Comparison of ENCODE assay signal across 21 mouse cellular contexts in genomic region chr10:117712871-117713270, GRCm38 (mm10).
"Had no signal": no experiment of that assay in that cellular context is flagged by ENCODE, and none has a peak within 500 bp of the region (broad histone marks: within the 10 kb centered on the region; RNA-seq: fewer than 3 reads in every experiment).

No protein-coding gene starts in this region.

- H3K27me3 ChIP-seq: heart, embryonic 12.5 days; hindbrain, embryonic 13.5 days; hindbrain, embryonic 15.5 days; kidney, embryonic 15.5 days; limb, embryonic 13.5 days; limb, embryonic 15.5 days; liver, embryonic 12.5 days had no signal

- H3K9me3 ChIP-seq: heart, embryonic 10.5 days; heart, embryonic 12.5 days; hindbrain, embryonic 13.5 days; hindbrain, embryonic 15.5 days; kidney, embryonic 15.5 days; limb, embryonic 13.5 days; limb, embryonic 15.5 days; liver, embryonic 12.5 days had no signal

- H3K4me2 ChIP-seq: heart, embryonic 12.5 days; hindbrain, embryonic 13.5 days; hindbrain, embryonic 15.5 days; kidney, embryonic 15.5 days; limb, embryonic 13.5 days; limb, embryonic 15.5 days; liver, embryonic 12.5 days had no signal

- H3K36me3 ChIP-seq: hindbrain, embryonic 13.5 days had no signal

- H3K4me3 ChIP-seq: heart, embryonic 10.5 days; heart, embryonic 12.5 days; hindbrain, embryonic 13.5 days; hindbrain, embryonic 15.5 days; kidney, embryonic 15.5 days; limb, embryonic 13.5 days; limb, embryonic 15.5 days; liver, embryonic 12.5 days had no signal

- H3K9ac ChIP-seq: heart, embryonic 12.5 days; hindbrain, embryonic 13.5 days; hindbrain, embryonic 15.5 days; kidney, embryonic 15.5 days; limb, embryonic 13.5 days; limb, embryonic 15.5 days; liver, embryonic 12.5 days; liver, embryonic 14.5 days had no signal

- H3K27ac ChIP-seq: heart, embryonic 10.5 days; hindbrain, embryonic 13.5 days; hindbrain, embryonic 15.5 days; hindbrain, postnatal 0 days; kidney, embryonic 15.5 days; kidney, postnatal 0 days; limb, embryonic 13.5 days; limb, embryonic 15.5 days; liver, embryonic 14.5 days had no signal

- DNase-seq: gastrocnemius, postnatal 14 days; gastrocnemius, postnatal 36 days; heart, adult 18-20 months; heart, postnatal 10 days; kidney, adult 11 months; kidney, adult 9 months; kidney, postnatal 14 days; layer of hippocampus, adult 9-11 months; layer of hippocampus, postnatal 36 days; left cerebral cortex, postnatal 4 days had no signal
